Mouse (Mus musculus) cerebellum, adult 18-20 months (tissue): ENCODE measurements around the gene Arcn1.
"Not testable (repeated sequence)": the region's sequence is repeated elsewhere in the genome, so short reads cannot be mapped to it uniquely, and the experiment has no call there.

ENCODE experiments used
- DNase-seq, 2 experiments: peaks; one replicate each; pipeline ENCODE4 v3.0.0; 2021

The Arcn1 gene

DNA sequence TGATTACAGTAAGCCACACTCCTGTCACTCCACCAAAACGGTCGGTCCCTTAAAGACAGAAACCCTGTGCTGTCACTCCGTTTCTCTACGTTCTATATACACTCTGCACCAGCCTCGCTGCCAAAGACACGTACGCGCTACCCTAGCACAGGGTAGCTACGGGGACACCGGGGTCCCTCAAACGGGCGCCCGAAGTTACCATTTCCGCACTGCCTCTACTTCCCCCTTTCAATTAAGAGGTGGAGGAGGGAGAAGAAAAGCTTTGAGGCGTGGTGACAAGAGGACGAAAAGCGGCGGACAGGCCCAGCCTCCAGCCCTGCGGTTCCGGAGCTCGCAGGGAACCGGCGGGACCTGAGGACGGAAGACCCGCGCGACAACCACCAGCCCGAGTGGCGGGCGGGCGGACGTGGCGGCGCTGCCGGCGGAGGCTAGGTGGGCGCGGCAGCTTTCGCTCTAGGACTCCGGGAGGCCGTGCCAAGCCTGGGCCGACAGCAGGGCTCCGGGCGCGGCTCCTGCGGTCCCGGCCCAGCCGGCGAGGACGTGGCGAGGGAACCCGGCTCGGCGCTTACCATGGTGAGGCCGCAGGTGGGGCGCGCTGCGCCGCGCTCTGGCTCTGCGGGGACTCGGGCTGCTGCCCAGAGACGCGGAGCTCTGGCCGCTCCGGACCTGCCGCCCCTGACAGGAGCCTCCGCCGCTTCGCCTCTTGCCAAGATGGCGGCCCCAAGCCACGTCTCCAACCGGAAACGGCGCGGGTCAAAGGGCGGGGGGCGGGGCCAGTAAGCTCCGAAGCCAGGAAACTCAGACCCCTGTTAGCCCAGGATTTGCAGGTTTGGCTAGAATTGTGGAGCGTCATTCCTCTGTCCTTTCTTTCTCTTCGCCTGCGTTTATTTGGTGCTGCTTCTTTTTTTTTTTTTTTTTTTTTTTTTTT, at the start of gene Arcn1, which contains the start of gene Ift46:
Gene Arcn1 (minus strand): TSS at position 745 of the 928 bp plus-strand sequence.
Gene Ift46 (plus strand): TSS at position 808 of the 928 bp plus-strand sequence.
- DNase-seq = peak; percentile 83 to 86

DNA sequence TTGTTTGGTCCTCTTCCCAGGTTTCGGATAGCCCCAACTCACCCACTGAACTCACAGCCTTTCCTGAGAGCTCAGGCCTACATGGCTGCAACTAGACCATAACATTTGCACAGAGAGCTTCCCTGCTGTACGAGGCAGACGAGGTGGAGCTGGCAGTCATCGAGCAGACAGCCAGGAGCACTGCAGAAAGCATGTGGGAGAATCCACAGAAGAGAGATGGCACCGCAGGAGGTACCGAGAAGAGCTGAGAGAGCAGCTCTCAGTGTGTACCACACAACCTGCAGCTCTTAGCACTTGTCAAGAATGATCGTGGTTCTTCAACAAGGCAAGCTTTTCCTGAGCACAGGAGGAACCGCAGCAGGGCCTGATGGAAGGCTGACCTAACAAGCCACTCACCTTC, 46.5 kb upstream of the Arcn1 start:
- no peak for DNase-seq

DNA sequence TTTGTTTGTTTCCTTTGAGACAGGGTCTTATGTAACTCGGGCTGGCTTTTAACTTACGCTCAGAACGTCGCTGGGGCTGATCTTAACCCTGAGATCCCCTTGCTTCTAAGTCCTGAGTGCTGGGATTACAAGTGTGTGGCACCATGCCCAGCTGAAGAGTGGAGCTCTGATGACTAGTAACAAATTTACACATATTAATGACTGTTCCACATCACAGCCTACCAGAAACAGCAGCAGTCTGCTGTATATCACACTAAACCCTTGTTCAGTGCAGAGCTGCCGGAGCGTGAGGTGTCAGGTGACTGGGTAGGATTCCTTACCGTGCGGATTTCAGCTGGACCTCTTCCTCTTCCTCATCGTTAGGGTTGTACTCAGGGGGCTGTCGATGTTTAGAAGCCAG, 42.7 kb upstream of the Arcn1 start:
- no peak for DNase-seq

DNA sequence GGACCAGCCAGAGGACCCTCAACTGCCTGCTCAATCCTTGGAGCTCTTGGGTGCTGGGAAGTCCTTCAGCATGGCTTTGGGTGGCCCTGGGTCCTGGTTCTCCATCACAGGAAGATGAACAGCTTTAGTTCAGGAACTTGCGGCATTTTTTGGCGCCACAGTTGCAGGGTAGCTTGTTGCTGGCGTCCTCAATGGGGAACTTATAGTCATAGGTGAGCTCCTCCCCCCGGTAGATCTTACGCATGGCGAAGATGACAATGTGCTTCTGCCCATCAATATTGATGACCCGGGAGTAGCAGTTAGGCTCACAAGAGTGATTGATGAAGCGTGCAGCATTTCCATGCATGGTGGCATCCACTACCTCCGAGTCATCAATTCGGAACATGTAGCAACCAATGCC, 40.1 kb upstream of the Arcn1 start:
- DNase-seq = no peak

DNA sequence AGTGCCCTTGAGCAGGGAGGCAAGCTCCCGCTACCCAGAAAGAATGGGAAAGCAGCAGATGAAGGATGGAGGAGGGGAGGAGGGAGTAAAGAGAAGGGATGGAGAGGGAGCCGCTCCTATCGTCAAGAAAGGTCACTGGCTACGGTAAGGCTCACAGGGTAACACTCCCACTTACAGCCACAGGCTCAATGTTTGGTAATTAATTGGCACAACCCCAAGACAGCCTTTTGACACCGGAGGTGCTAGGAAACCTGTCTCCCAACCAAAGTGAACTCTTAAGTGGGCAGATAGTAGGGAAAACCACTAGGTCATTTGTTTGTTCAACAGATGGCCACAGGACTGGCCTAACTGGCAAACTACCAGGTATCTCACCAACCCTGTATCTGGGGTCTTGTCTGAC, 39.5 kb upstream of the Arcn1 start:
- no peak for DNase-seq

DNA sequence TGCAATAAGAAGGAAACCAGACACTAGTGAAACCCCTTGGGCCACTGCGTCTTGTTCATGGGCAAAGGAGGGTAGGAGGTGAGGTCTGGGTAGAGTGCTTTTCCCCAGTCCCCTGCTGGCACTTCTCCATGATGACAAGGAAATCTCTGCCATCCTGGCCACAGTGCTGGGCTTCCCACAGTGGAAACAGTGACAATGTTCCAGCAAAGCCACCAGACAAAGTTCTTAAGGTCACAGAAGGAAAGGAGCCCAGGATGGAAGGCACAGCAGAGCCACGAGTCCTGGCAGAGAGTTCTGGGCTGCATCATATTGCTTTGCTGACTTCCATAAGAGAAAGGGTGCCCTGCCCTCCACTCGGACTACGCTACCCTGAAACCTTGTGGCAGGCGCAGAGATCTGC, 37.9 kb upstream of the Arcn1 start:
- DNase-seq = no peak

DNA sequence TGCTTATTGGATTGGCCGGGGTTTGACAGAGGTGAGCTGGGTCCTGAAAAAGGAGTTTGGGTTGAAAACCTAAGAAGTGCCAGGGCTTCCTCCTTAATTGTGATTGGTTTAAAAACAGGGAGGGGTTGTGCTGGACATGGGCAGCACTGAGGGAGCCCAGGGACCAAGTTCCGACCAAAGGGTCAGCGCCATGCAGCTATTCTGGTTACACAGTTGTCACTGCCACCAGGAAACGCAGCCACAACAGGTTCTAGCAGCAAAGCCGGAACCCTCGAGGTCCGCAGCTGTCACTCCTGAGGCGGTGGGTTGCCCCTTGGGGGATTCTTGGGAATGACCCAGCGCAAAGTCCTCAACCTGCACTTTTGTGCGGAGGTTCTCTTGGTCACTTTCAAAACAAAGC, 37.0 kb upstream of the Arcn1 start:
- DNase-seq = no peak

DNA sequence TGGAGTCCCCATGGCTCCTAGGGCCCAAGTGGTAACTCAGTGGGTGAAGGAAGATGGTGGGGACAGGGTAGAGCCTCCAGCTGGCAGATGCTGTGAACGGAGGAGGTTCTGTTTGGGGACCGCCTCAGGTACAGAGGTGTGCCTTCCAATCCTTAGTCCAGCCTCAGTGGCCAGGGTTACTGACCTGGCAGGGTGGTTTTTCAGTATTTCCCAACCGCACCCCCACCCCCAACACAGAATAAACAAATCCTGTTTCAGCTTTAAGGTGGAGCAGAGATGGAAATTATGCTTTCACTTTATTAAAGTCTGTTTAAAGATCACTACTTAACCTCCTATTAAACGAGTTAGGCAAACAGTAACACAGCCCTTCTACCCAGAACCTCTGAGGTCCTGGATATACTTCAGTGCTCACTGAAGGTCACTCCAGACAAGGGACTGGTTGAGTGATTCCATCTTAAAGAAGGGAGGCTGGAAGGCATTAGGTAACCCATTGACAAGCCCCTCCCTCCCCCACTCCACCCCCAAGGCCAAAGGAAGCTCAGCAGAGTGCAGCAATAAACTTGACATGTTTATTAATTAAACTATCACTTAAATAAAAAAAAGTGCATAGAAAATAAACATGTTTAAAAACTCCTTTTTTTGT, 35.3 kb upstream of the Arcn1 start, which contains the start of gene Ttc36:
Gene Ttc36 (minus strand): TSS at position 265 of the 643 bp plus-strand sequence.
- no peak for DNase-seq

DNA sequence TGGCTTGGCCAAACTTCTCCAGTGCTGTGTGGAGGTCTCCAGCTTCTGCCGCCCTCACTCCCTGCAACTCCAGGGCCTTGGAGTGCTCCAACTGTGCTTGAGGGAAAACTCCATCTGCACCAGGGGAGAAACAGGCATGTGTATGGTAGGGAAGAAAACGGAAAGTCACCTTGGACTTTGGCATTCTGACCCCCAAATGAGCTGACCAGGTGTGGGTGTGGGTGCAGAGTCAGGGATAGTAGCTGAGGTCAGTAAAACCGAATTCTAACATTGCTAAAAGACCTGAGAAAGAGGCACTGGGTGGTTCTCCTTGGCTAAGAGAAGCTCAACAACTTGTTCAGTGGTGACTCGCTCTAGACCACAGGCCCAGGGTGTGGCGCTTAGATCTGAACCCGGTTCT, 34.0 kb upstream of the Arcn1 start:
- DNase-seq = no peak

DNA sequence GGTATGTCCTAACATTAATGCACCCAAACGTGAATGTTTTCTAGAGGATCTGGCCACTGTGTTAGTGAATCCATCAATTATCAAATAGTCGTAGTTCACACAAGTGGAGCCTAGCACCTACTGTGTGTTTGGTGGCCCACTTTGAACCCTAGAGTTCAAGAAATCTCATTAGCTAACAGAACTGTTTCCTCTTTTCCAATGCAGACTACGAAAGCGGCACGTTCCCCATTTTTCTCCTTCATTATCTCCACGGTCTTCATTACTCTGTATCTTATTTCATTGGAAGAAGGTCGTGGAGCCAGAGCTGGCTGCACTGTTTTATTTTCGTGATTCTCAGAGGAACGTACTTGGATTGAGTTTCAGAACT, 32.3 kb upstream of the Arcn1 start:
- DNase-seq = no peak

DNA sequence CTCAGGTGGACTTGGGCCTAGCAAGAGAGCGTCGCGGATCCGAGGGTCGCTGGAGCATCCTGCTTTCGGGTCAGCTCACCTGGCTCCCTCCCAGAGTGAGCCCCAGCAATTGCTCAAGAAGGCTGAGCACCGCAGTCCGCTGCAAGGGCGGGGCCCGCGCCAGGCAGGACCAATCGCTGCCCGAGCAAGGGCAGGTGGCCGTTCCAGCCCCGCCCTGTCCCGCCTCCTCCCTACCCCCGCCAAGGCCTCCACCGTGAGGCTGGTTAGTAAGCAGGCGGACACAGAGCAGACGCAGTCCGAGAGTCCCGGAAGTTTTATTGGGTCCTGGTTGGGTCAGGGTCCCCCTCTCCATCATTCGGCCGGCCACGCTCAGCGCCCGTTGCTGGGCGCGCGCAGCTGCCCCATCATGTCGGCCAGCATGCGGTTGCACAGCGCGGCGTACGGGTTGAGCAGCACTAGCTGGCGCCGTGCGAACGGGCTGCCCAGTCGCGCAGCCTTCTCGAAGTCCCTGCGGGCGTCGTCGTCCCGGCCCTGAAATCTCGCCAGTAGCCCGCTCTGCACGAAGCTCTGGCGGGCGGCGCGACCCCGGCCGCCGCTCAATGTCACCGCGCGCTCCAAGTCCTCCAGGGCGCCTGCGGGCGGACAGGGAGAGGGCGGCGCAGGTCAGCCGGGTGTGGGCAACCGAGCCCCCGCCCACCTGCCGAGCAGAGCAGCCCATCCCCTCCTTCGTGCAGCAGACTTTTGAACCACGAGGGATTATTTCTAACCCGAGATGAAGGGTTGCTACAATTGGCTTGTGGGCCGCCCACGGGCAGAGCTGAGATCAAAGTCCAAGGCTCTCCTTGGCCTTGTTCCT, 31.7 kb upstream of the Arcn1 start, which contains the start of gene Tmem25:
Gene Tmem25 (minus strand): TSS at position 206 of the 856 bp plus-strand sequence.
- DNase-seq = peak; percentile 95 to 97

DNA sequence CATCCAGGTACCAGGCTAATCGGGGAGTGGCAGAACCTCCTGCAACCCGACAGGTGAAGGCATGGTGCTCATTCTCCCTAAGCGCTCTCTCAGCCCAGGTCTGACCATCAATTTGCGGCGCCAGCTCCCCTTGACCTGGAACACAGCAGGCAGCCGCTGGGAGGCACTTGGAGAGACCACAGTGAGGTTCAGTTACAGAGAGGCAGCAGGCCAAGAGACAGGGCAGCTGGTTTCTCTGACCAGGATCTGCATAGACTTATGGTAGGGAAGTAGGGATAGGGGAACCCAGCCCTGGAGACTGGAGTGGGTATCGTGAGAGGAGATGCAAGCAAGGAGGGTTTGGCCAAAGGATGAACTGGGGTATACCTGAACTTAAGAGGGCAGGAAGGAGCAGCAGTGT, 30.7 kb upstream of the Arcn1 start:
- peak; percentile 40 to 42 for DNase-seq

DNA sequence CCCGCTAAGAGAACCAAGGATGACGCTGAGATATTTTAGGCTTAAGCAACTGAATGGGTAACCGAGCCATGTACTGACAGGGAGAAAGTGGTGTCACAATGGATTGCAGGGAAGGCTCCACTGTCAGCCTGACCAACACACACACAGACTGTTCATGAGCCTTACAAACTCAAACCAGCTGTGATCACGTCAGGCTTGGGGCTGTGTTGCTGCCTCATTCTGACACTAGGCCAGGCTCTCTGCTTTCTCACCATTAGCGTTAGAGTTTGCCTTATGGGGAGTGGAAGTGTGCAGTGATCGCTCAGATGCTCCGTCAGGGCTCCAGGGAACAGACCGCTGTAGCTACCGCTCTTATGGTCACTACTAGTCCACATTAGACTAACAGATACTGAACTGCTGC, 25.2 kb upstream of the Arcn1 start:
- DNase-seq = no peak

DNA sequence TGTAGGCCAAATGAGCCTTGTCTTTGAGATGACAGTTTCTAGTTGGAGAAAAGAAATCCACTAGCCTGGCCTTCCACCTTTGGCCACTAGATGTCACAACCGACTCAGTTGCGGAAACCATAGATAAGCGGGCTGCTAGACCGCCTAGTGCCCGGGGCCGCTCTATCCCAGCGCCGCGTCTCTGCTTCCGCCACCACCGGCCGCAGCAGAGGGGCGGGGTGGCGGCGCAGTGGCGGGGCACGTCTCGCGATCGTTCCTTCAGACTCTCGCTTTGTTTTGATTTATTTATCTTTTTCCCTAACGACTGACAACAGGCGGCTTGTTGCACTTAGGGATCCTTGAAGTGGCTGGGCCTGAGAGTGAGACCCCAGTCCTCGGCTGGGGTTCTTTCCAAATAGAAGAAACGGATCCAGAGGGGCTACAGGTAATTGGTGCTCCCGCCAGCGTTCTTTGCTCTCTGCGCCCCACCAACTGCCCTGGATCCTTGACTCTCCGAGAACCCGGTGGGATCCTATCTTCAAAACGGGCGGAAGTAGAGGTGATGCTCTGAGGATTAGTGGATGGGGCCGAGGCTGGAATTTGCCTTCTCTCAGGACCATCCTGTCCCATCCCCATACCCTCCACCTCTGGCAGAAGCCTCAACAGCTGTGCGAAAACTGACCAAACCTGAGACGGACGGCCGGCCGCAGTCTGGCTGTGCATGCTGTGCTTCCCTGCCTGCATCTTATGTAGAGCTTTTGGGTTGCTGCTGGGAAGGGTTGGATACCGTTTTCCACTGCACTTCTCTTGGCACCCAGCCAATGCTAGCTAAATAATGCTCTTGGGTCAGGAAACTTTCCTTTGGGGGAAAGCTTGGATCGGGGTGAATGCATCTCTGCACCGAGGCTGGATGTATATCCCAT, 5.4 kb upstream of the Arcn1 start:
- DNase-seq = peak; percentile 91 to 94

DNA sequence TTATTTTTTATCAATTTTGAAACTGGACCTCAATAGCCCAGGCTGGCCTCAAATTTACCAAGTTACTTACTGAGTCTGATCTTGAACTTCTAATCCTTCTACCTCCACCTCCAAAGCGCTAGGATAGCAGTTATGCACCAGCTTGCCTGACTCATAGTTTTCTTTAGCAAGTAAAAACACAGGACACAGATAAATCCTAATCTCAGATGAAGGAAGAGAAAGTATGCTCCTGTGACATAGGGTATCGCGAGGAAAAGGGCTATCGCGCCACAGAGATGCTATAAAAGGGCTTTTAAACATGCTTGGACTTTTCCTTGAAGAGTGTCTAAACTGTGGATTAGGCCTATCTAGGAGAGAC, 4.7 kb upstream of the Arcn1 start:
- DNase-seq = no peak

DNA sequence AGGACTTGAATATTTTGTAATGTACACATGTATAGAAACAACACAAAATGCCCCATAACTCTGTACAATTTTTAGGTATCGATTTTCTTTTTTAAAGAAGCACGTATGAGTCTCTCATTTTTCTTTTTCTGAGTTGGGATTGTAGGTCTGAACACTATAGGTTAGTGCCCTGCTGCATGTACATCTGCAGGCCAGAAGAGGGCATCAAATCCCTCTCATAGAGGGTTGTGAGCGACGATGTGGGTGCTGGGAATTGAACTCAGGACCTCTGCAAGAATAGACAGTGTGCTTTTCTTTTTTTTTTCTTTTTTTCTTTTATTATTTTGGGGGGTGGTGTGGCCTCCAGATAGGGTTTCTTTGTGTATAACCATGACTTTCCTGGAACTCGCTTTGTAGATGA, 3.7 kb upstream of the Arcn1 start:
- DNase-seq = no peak

DNA sequence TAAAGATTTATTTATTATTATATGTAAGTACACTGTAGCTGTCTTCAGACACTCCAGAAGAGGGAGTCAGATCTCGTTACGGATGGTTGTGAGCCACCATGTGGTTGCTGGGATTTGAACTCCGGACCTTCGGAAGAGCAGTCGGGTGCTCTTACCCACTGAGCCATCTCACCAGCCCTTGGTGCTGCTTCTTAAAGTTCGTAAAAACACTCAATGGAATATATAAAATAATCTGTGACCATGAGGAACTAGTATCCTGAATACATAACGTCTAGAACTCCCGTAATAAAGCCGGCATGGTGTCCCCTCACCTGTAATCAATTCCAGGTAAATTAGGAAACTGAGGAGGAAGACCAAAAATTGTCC, 367 bp upstream of the Arcn1 start:
- not testable (repeated sequence) for DNase-seq

DNA sequence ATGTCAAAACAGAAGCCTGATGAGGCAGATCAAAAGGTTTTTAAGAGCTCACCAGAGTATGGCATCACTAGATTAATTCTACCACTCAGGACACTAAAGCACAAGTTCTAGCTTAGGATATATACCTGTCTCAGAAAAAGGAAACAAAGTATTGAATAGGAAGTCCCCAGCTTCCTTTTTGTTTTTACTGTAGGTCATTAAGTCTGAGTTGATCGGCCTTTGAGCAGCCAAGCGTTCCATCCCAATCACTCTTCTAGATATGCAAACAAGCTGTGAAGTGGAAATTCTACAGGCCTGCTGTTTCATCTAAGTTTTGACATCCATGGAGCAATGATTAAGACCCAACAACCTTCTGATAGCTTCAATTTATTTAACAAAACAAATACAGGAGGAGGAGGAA, 6.8 kb downstream of the Arcn1 start:
- no peak for DNase-seq

DNA sequence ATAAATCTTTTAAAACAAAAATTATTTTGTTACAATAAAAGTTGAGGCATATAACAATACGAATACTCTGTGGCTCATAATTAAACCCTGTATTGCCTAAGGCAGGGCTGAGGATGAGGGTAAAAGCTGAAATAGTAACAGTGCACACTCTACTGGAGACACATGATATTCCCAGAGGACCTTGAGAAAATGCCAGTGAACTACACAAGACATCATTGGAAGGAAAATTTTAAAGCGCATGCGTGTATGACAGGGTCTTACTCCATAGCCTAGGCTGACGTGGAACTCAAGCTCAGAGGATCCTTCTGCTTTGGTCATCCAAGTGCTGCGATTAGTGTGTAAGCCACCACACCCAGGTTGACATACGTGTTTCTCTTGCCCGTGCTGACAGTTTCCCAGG, 19.2 kb downstream of the Arcn1 start:
- no peak for DNase-seq

DNA sequence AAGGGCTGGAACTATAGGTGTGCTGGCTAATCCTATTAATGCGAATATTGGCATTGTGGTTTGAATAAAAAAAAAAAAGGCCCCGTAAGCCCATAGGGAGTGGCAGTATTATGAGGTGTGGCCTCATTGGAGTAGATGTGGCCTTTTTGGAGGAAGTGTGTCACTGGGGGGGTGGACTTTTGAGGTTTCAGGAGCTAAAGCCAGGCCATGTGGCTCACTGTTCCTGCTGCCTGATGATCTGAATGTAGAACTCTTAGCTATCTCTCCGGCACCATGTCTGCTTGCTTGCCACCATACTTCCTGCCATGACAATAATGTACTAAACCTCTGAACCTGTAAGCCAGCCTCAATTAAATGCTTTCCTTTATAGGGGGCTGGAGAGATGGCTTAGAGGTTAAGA, 20.3 kb downstream of the Arcn1 start:
- DNase-seq = no peak

DNA sequence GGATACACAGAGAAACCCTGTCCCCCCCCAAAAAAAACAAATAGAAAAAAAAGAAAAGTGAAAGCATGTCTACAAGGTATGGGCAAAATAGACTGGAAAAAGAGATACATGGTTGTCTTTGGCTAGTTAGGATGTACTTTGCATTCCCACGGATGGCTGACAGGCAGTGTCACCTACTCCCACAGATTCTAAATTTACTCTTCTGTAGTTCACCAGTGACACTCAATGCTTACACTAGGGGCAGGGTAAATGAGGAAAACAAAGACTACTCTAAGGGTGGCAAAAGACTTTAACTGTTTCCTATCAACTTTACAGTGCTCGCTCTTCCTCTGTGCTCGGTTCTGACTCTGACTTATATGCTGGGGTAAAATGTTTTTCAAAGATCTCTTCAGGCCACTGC, 21.0 kb downstream of the Arcn1 start:
- DNase-seq = no peak

DNA sequence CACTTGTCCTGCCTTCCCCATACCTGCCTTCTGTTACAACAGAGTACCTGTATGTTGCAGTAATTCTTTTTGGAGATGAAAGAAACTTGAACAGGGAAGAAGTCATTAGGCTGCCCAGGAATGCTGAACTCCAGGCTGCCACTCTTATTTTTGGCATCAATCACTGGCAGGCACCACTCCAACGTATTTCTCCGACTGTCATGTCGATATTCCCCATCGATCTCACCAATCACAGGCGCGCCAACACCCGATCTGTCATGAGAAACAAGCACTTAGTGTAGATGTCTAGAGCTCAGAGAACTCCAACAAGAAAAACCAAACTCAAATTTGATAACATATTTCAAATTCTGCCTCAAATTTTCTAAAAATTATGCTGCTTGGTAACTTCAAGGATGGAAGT, 22.3 kb downstream of the Arcn1 start:
- DNase-seq = no peak
